Mouse (Mus musculus) heart, embryonic 11.5 days (tissue): ENCODE measurements around the gene Gp1bb. TPM values are rescaled to one million over a fixed set of nuclear protein-coding genes. Genes with fewer than 3 reads are reported as not detected.

ENCODE experiments used
- ATAC-seq: fragments of 200-750 bp; cut with Nextera tagmentation; replicated peaks from 2 replicates; pipeline ENCODE4 v1.8.0; 2017; ENCODE audit warnings: moderate library complexity; ENCODE audit not compliant: insufficient number of reproducible peaks, low FRiP score, low TSS enrichment
- H3K27ac ChIP-seq: fragments of 300-500 bp; sonication (generic); 2 replicates; pipeline ENCODE4 v1.5.1; 2014; ENCODE audit warnings: mild to moderate bottlenecking, low read depth, low read length
- H3K27me3 ChIP-seq: fragments of 300-500 bp; sonication (generic); 2 replicates; pipeline ENCODE4 v1.6.1; 2014; ENCODE audit warnings: mild to moderate bottlenecking, low read length, mixed read lengths; ENCODE audit not compliant: control insufficient read depth, insufficient read depth
- H3K36me3 ChIP-seq: fragments of 300-500 bp; sonication (generic); 2 replicates; pipeline ENCODE4 v1.6.1; 2014; ENCODE audit warnings: mild to moderate bottlenecking, low read length, moderate library complexity, mixed read lengths; ENCODE audit not compliant: control insufficient read depth, insufficient read depth
- H3K4me1 ChIP-seq: fragments of 300-500 bp; sonication (generic); 2 replicates; pipeline ENCODE4 v1.6.1; 2014; ENCODE audit warnings: low read length; ENCODE audit not compliant: control insufficient read depth, insufficient read depth
- H3K4me2 ChIP-seq: fragments of 300-500 bp; sonication (generic); 2 replicates; pipeline ENCODE4 v1.6.1; 2014; ENCODE audit warnings: mild to moderate bottlenecking, moderate library complexity
- H3K4me3 ChIP-seq: fragments of 300-500 bp; sonication (generic); 2 replicates; pipeline ENCODE4 v1.5.1; 2014; ENCODE audit warnings: low read depth, low read length
- H3K9ac ChIP-seq: fragments of 300-500 bp; sonication (generic); 2 replicates; pipeline ENCODE4 v1.6.1; 2014; ENCODE audit warnings: mild to moderate bottlenecking, low read depth, low read length, moderate library complexity
- H3K9me3 ChIP-seq: fragments of 300-500 bp; sonication (generic); replicated peaks from 2 replicates; pipeline ENCODE4 v1.6.1; 2016; ENCODE audit warnings: low read length; ENCODE audit not compliant: control insufficient read depth
- WGBS: fragments of 180-500 bp; shearing (Covaris S2); extraction: QIAGEN DNeasy Blood & Tissue Kit; methylation state at CpG from one replicate; pipeline ENCODE4 v1.1.7; 2014; ENCODE audit not compliant: insufficient replicate concordance; 5-methylcytosine and 5-hydroxymethylcytosine counted together
- polyA plus RNA-seq: library from polyadenylated mRNA; unstranded; fragments of >200 nt; fragmentation: Nextera tagmentation; extraction: Ambion mirVana; gene quantifications from 2 replicates; pipeline ENCODE4 v1.2.1, GENCODE M21; 2014

The Gp1bb gene
- polyA plus RNA-seq, 1 experiment from 2014 or later = 8.6 TPM

DNA sequence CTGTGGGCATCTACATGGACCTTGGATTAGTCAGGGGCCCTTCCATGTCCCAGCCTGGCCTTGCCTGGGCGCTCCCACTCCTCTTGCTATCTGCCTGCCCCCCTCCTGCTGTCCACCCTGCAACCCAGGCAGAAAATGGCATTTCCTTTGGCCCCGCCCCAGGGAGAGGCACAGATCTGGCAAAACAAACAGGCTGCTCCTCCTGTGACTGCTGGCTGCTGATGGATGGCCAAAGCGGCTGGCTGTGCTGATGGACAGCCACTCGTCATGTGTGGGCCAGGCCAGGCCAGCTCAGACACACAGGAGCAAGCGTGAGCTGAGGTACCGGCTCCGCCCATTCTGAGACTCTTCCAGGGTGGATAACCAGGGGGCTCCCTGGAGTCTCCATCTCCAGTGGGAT, 20.8 kb downstream of the Gp1bb start:
- H3K4me2 ChIP-seq = no peak overlapping the region
- H3K4me1 ChIP-seq = peaks cover 24% of the 10 kb centered on the region
- no peaks in the 10 kb centered on the region for H3K36me3 ChIP-seq
- ATAC-seq = no peak; the same call in 1 of the 2 replicates
- H3K27ac ChIP-seq = no peak overlapping the region
- WGBS = 47% methylated on average over 7 of the region's 7 CpGs
- H3K9ac ChIP-seq = no peak overlapping the region
- peaks cover 5% of the 10 kb centered on the region; the same call in 1 of the 2 replicates for H3K27me3 ChIP-seq
- H3K4me3 ChIP-seq = no peak overlapping the region
- no peaks in the 10 kb centered on the region for H3K9me3 ChIP-seq

DNA sequence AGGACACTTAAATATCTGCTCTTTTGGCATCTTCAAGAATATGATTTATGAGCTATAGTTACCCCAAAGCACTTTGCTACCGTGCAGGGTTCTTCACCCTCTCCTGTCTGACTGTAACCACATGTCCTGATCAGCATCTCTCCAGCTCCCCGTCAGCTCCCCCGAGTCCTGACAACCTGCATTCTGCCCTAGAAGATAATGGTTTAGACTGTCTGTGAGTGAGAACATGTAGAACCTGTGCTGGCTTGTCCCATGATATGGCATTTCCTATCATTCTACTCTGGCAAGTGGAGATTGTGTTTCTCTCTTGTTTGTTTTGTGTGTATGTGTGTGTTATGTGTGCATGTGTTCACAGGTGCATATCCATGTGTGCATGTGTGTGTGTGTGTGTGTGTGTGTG, 24.2 kb downstream of the Gp1bb start:
- WGBS = 52% methylated on average over 3 of the region's 3 CpGs
- Histone ChIP-seq H3K4me2 (no peak overlapping the region), H3K36me3 (no peaks in the 10 kb centered on the region), H3K27ac (no peak overlapping the region), H3K27me3 (peaks cover 27% of the 10 kb centered on the region), H3K9me3 (no peaks in the 10 kb centered on the region), H3K4me1 (peaks cover 10% of the 10 kb centered on the region; the same call in 1 of the 2 replicates), H3K9ac (no peak overlapping the region), H3K4me3 (no peak overlapping the region)
- no peak for ATAC-seq

DNA sequence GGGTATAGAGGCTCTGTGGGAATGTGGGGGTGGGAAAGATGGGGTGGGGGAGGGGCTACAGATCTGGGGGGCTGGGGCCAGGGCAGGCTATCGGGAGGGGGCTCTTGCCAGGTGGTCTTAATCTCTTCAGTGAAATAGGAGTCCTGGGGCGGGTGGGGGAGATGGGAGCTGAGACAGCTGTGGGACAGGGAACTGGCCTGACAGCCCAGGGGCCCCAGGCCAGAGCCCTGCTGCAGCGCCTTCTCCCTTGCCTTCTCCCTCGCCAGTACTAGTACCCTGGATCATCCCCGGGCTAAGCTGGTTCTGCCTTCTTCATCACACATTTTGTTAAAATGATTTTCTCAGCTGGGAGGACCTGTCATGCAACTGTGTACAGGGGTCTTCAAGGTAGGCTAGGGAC, 25.9 kb downstream of the Gp1bb start:
- H3K27ac ChIP-seq = no peak overlapping the region
- H3K4me1 ChIP-seq = peaks cover 7% of the 10 kb centered on the region; the same call in 1 of the 2 replicates
- no peaks in the 10 kb centered on the region for H3K9me3 ChIP-seq
- H3K9ac ChIP-seq = no peak overlapping the region
- no peak for ATAC-seq
- 28% methylated on average over 5 of the region's 5 CpGs for WGBS
- H3K4me2 ChIP-seq = no peak overlapping the region
- peaks cover 41% of the 10 kb centered on the region for H3K27me3 ChIP-seq
- no peak overlapping the region for H3K4me3 ChIP-seq
- H3K36me3 ChIP-seq = no peaks in the 10 kb centered on the region

DNA sequence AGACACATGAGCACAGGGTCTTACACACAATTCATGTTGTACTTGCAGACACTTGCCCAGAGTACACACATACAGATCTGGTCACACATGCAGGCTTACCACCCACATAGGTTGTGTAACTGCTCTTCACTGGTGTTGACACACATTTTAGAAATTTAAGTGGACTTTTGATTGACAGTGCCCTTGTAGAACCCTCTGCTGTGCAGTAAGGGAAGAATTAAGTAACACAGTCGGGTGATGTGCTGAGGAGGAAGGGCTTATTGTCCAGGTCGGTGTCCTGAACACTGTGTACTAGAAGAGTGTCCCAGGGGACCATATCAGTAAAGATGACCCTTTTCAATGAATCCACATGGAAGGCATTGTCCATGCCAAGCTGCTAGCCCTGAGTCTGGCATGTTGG, 28.3 kb downstream of the Gp1bb start:
- no peak for ATAC-seq
- Histone ChIP-seq H3K9ac (no peak overlapping the region), H3K27me3 (peaks cover 64% of the 10 kb centered on the region), H3K4me1 (peaks cover 10% of the 10 kb centered on the region), H3K9me3 (no peaks in the 10 kb centered on the region), H3K36me3 (no peaks in the 10 kb centered on the region), H3K27ac (no peak overlapping the region), H3K4me3 (no peak overlapping the region), H3K4me2 (no peak overlapping the region)
- WGBS = 59% methylated on average over 2 of the region's 2 CpGs

DNA sequence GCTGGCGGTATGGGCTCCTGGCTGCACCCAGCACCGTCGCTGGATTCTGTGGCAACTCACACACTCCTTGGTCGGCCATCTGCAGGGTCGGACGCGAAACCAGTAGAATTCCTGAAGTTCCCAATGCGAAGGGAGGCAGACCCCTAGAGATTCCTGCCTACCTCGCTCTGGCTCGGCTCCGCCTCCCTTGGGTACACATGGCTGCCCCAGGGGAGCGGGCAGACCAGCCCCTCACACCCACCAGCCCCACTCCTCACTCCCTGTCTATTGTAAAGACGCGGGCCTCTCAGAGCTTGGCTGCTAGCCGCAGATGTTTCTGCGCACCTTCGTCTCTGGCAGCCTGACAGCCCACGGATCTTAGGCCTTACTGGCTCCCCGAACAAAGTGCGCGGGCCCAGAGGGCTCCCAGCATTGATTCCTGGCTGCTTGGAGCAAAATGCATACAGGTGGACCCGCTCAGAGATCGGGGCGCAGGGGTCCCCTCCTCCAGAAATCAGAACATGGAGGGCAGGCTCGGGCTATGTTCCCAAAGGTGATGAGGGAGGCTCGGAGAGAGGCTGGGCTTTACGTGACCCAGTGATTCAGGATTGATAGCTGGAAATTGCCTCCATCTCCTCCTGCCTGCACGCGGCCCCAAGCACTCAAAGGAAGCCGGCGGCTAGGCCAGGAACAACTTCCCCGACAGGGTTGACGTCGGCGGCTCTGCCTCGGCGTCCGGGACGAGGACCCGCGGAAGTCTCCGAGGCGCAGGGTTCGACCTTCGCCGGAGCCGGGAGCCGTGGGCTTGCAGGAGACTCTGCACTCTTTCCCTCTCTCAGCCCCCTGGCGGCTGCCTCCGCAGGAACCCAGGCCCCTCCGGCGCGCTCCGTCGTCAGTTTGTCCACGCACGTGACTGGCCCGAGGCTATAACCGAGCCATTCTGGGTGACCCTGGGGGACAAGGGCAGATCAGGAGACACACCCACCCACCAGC, 30.9 kb downstream of the Gp1bb start:
- 0 out of 2 replicates have a peak overlapping the region, but pooled peaks have one; percentile 7 for H3K9ac ChIP-seq

DNA sequence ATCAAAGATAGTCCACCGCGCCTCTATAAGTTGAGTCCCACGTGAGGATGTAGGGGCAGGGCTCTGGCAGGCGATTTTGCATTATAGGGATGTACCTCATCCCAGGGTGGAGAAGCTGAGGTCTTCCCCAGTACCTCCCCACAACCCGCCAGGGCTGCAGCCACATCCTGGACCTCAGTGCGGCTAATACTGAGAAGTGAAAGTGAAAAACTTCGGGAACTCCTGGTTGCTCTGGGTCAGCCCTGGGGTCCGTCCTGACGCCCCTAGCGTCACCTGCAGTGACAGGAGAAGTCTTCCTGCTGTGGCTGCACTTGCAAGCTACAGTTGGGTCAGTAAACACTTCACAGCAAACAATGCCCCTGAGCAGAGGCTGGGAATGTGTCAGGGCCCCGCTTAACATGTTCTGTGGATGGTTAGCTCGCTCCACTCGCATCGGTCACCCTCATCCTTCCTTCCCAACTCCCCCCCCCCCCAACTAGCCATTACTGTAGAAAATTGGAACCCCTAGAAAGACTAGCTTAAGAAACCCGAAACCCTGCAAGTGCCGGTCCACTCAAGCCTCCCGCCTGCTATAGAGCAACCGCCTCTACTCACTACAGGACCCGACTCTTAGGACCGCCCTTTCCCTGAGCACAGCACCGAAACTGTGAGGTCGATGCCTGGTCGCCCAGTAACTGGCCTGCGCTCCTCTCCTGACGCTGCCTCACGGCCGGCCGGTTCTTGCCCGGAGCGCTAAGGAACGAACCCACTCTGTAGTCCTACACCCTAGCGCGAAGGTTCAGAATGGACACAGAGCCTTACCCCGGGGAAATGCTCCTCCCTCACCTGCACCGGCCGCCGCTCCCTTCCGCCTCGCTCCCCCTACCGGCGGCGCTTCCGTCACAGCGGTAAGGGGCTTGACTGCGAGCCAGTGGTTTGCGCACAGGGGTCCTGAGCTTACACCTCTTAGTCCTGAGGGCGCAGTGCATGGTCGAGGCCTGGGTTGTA, 32.1 kb downstream of the Gp1bb start, which contains the start of gene Tbx1:
TSS of gene Tbx1 (minus strand) at position 868 of the 987 bp plus-strand sequence.
- Histone ChIP-seq H3K4me2 (peak within 1 kb of the TSS; percentile 58), H3K4me1 (peaks cover 35% of the 10 kb centered on the region), H3K27ac (no peak within 1 kb of the TSS), H3K4me3 (peak within 1 kb of the TSS; percentile 25), H3K9me3 (no peaks in the 10 kb centered on the region), H3K9ac (0 out of 2 replicates have a peak within 1 kb of the TSS, but pooled peaks have one; percentile 7), H3K36me3 (no peaks in the 10 kb centered on the region), H3K27me3 (peaks cover 93% of the 10 kb centered on the region)
- WGBS = 2% methylated on average over 48 of the region's 48 CpGs
- no peak for ATAC-seq

More for the DNA sequence above, 30.9 kb downstream of the Gp1bb start:
- Histone ChIP-seq H3K4me3 (peak overlapping the region; percentile 3), H3K27me3 (peaks cover 84% of the 10 kb centered on the region), H3K9me3 (no peaks in the 10 kb centered on the region), H3K36me3 (no peaks in the 10 kb centered on the region), H3K4me2 (peak overlapping the region; percentile 58), H3K27ac (no peak overlapping the region), H3K4me1 (peaks cover 26% of the 10 kb centered on the region)
- no peak for ATAC-seq
- under 1% methylated on average over 58 of the region's 59 CpGs for WGBS

DNA sequence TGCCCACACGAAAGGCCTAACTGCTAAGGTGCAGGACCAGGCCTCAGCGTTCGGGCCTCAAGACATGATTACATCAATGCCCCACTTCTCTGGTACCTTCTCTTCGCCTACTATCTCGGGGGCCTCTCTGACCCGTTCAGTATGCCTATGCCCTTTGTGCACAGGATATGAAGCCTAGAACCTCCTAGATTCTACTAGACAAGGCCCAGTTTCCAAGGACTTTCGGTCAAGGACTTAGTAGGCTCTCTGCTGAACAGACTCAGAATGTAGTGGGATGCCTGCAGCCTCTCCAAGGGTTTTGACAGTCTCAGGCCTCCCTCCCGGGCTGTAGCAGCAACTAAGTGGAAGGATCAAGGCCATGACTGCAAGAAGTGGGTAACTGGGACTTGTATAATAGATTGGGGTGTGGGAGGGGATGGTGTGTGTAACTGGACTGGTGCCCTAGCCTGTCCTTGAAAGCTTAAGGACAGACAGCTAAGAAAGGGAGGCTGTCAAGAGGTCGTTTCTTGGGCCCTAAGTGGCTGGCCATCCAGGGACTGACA, 33.1 kb downstream of the Gp1bb start:
- H3K4me3 ChIP-seq = no peak overlapping the region
- no peak overlapping the region for H3K9ac ChIP-seq
- no peak for ATAC-seq
- no peak overlapping the region for H3K27ac ChIP-seq
- H3K9me3 ChIP-seq = no peaks in the 10 kb centered on the region
- no peaks in the 10 kb centered on the region for H3K36me3 ChIP-seq
- peaks cover 35% of the 10 kb centered on the region for H3K4me1 ChIP-seq
- H3K4me2 ChIP-seq = no peak overlapping the region; the same call in 1 of the 2 replicates
- peaks cover 95% of the 10 kb centered on the region for H3K27me3 ChIP-seq
- WGBS = 21% methylated on average over 9 of the region's 9 CpGs

DNA sequence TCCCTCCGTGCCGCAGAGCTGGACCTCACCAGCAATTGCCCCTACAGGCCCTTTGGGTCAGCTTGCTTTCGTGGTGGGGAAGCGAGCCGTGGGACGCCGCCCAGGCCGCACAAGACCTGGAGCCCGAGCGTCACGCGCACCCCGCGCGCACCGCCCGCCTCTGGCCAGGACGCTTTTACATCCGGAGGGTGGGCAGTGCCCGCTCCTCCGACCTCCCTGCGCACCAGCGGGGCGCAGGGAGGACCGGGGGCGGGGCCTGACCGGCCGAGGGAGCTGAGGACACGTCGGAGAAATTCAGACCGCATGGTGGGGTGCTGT, 33.5 kb downstream of the Gp1bb start:
- no peak overlapping the region for H3K9ac ChIP-seq
- H3K4me2 ChIP-seq = peak overlapping the region; percentile 40
- peak overlapping the region; percentile 35; the same call in 1 of the 2 replicates for H3K4me3 ChIP-seq

More for the DNA sequence above, 33.5 kb downstream of the Gp1bb start:
- H3K9me3 ChIP-seq = no peaks in the 10 kb centered on the region
- WGBS = 2% methylated on average over 31 of the region's 31 CpGs
- peaks cover 35% of the 10 kb centered on the region for H3K4me1 ChIP-seq
- ATAC-seq = no peak
- peaks cover 95% of the 10 kb centered on the region for H3K27me3 ChIP-seq
- H3K27ac ChIP-seq = no peak overlapping the region
- no peaks in the 10 kb centered on the region for H3K36me3 ChIP-seq
